23 mouse cellular contexts compared by ENCODE assay signal in genomic region chr5:33427461-33427860, GRCm38 (mm10). TPM values are rescaled to one million over a fixed set of nuclear protein-coding genes. Genes with fewer than 3 reads are reported as not detected.
A peak's percentile ranks its signal among the peaks of the same experiment; 100 is the strongest.
DNase-seq lines count a peak whose midpoint lies in the region; ATAC-seq lines count a peak whose summit lies in the region.
"Had no signal": no experiment of that assay in that cellular context is flagged by ENCODE, and none has a peak within 500 bp of the region (broad histone marks: within the 10 kb centered on the region; RNA-seq: fewer than 3 reads in every experiment).

No protein-coding gene starts in this region.

- peak; percentile 34 for DNase-seq in 3134 (ENCODE audit: extremely low read depth, insufficient read length, low spot score)
- peak; percentile 73 for DNase-seq in 3T3-L1 (ENCODE audit: low read depth, low spot score)
- DNase-seq in adipocyte (ENCODE audit: low spot score) = peak; percentile 10
- no peak for DNase-seq in cerebellum, postnatal 36 days
- no peak for DNase-seq in layer of hippocampus, postnatal 25 days (ENCODE audit: extremely low spot score in 1 of 2, low spot score in 1 of 2)
- DNase-seq: adrenal gland, postnatal 10 days; adrenal gland, postnatal 36 days; cerebellum, adult 18-20 months; cerebellum, adult 9-10 months; cerebellum, postnatal 14 days; embryo, embryonic 11 days; gastrocnemius, postnatal 25 days; heart, adult 18-20 months; heart, postnatal 10 days had no signal

- ATAC-seq in megakaryocyte progenitor cell, adult 5-6 weeks (replicated peaks; ENCODE audit: poor library complexity) = no peak
- ATAC-seq: activated CD4-positive, CD25-positive, alpha-beta regulatory T cell, adult 4 months; CD4-positive, CD25-positive, alpha-beta regulatory T cell, adult 4 months; forebrain, embryonic 15.5 days; intestine, postnatal 0 days had no signal

RNA-seq across cellular contexts. Expression of gene Nkx1-1, which starts 6.3 kb away (rescaled TPM):
- total RNA-seq in megakaryocyte progenitor cell, adult 5-6 weeks (2015) = not detected in 2 replicates
- not detected in 2 replicates for total RNA-seq in megakaryocyte progenitor cell, adult 5-6 weeks (2017)
- total RNA-seq in layer of hippocampus, postnatal 25 days (2021) = not detected
- total RNA-seq: adrenal gland, adult 18-20 months; adrenal gland, postnatal 10 days; adrenal gland, postnatal 36 days; gastrocnemius, adult 8-10 months; gastrocnemius, postnatal 25 days; heart, adult 18-20 months; heart, postnatal 10 days; hematopoietic stem cell, adult 5-6 weeks; MEL had no signal

RNA-seq across cellular contexts. Expression of gene Uvssa, which starts 49.1 kb away (rescaled TPM):
- total RNA-seq in megakaryocyte progenitor cell, adult 5-6 weeks (2015) = 5.2 and 6.5 TPM in 2 replicates
- 4.9 and 6.1 TPM in 2 replicates for total RNA-seq in megakaryocyte progenitor cell, adult 5-6 weeks (2017)
- total RNA-seq in layer of hippocampus, postnatal 25 days (2021) = 1 to 10 TPM; 5.2 to 7.8 TPM

Comparison
In these comparisons a context has a peak if more than half of its experiments do, and no peak if none do; other contexts are left out.
1. DNase-seq: peak in 3134 (single experiment), 3T3-L1 (single experiment) and adipocyte (single experiment); none in cerebellum, postnatal 36 days (0 of 2) and layer of hippocampus, postnatal 25 days (0 of 2).